Mouse (Mus musculus): ENCODE measurements around the gene Fyn. TPM values are rescaled to one million over a fixed set of nuclear protein-coding genes. Genes with fewer than 3 reads are reported as not detected.

The Fyn gene
- total RNA-seq, 2 experiments from 2014 or later: 6.0 to 9.2 TPM

DNA sequence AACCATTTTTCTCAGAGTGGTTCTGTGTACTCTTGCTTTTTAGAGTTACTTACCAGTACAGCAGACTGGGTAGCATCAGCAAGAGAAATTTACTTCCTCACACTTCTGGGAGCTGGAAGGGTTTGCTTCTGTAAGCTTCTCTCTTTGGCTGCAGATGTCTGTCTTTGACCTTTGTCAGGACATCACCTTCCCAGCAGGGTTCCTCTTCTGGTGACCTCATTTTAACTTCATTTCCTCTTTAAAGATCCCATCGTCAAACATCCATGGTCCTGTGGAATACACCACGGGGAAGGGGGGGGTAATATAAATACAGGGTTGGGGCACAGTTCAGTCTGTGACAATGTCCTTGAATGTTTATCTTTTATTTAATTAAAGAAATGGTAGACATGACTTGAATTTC, 74.5 kb downstream of the Fyn start:
- DNase-seq (ENCODE audit: low spot score): no peak

DNA sequence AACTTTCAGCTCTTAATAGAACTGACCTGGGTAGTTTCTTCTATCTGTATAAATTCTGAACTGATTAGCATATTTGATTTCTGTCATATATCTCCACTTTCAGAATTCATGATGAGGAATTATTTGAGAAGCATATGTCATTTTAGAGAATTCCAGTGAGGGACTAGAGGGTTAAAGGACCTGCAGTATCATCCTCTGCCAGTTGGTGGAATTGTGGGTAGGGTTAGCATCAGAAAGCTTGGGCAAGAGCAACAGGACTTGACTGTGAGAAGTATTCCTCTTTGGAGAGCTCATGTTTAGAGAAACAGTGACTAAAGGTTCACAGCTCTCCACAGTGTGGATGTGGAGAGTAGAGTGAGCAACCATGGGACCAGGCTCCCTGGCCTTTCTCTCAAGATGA, 75.3 kb downstream of the Fyn start:
- no peak for DNase-seq (ENCODE audit: low spot score)

GRCm38 (mm10) chr10:39445870-39446269, 77.2 kb downstream of the Fyn start:
- no peak for DNase-seq (ENCODE audit: low spot score)

DNA sequence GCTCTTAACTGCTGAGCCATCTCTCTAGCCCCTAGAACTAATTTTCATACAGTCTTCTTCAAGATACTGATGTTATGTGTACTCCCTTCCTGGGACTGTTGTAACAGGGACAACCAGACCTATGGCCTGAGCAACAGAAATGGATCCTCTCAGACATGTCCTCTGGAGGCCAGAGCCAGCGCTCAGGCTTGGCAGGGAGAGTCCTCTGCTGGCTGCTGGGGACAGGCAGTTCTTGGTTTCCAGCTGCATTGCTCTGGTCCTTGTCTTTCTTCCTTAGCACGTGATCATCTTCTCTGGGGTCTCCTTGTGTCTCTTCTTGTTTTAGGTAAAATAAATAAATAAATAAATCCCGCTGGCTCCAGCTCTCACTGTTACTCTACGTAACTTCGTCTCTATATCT, 78.1 kb downstream of the Fyn start:
- DNase-seq (ENCODE audit: low spot score): peak; percentile 30

- DNase-seq (ENCODE audit: low spot score): no peak
These were observed 80.5 kb downstream of the Fyn start for GRCm38 (mm10) chr10:39449179-39449578.

GRCm38 (mm10) chr10:39450356-39450755, 81.7 kb downstream of the Fyn start:
- no peak for DNase-seq (ENCODE audit: low spot score)

DNA sequence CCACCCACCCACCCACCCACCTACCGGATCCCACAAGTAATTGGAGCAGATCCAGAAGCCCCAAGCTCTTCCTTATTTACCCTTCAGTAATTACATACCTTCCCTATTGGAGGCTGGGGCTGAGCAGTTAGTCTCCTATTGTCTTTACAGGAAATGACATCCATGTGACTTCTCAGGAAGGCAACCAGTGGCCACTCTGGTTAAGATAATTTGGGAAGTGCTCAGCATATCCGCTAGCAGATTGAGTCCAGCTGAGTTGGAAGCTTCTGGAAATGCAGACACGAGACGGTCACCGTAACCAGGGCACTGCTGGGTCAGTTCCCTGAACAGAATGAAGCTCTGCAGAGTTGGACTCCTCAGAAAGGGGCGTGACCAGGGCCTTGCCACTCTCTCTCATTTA, 82.4 kb downstream of the Fyn start:
- DNase-seq (ENCODE audit: low spot score): no peak

GRCm38 (mm10) chr10:39451918-39452624, 83.4 kb downstream of the Fyn start:
- DNase-seq (ENCODE audit: low spot score): no peak

- DNase-seq (ENCODE audit: low spot score): no peak
These were observed 86.7 kb downstream of the Fyn start for GRCm38 (mm10) chr10:39455344-39455743.

DNA sequence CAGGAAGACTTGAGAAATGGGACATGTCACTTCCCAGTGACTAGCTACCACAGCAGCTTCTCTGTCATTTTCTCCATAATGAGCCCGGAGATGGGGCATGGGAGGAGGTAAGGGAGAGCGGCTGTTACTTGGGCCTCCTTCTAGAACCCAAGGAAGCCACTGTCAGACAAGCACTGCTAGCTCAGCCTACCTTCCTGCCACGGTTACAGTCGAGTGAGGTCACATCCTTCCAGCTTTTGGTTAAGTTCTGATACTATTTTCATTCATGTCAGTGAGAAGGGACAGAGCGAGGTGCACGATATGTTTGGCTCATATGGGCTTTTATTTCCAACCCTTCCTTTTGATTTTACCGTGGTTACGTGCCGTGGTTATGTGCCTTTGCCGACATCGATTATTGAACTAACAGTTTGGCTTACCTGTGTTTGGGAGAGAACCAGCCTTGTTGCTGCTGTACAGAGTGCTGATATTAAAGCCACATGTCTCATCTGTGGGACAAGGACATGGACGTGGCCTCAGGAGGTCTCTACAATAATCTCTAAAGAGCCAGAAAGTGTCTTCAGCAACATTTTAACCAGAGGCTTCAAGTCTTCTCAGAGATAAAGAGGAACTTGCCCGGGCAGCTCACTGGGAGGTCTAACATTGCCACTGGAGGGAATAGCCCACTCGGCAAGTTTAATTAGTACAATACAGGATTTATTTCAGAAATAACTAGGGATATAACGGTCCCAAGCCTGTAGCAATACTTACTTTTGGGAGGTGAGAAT, 87.4 kb downstream of the Fyn start:
- DNase-seq (ENCODE audit: low spot score): no peak

DNA sequence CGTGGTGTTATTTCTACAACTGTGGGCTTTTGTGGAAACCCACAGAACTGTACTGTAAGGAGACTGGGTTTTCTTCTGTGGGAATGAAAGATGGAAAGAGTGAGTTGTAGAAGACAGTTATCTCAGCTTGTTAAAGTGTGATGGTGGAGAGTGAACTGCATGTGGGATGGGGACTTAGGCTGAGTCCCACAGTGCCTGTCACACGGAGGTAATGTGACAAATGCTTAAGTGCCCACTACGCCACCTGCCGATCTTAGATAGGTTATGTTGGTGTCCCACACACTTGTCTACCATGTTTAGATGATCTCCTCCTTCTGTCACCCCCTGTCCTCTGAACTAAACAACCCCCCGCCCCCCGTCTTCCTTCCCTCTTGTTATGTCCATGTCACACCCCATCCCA, 88.1 kb downstream of the Fyn start:
- DNase-seq (ENCODE audit: low spot score): no peak

GRCm38 (mm10) chr10:39457281-39457680, 88.6 kb downstream of the Fyn start:
- no peak for DNase-seq (ENCODE audit: low spot score)

GRCm38 (mm10) chr10:39458766-39459699, 90.4 kb downstream of the Fyn start:
- no peak for DNase-seq (ENCODE audit: low spot score)

DNA sequence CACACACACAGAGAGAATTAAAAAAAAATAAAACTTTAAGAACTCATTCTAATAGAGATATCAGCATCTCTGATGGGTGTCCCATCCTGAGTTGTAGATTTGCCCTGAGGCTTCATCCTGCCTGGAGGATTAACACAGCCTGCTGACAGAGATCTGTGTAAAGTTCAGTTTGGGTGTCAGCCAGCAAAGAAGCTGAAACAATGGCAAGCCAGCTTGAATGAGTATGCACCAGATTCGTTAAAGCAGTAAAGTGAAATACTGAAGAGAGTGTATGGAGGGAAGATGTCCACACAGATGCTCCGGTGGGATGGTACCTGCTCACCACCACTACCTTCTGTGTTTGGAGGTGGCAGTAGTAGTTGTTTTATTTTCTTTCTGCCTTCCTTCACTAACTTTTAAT, 92.0 kb downstream of the Fyn start:
- DNase-seq (ENCODE audit: low spot score): no peak

DNA sequence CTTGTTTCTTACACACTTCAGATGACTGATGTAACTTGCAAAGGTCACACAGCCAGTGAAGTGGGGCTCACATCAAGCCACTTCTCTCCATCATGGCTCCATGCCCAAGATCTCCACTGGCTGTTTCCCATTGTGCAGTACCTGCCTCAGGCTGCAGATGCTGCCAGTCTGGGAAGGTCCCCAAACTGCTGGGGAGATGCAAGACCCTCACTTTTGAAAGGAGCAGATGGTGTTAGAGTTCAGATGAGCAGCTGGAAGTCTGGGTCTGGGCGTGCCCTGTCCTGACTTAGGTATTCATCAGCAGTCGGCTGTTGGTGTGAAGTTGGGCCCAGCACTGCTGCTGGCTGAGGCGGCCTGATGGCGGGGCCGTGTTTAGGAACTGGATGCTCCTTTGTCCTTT, 93.3 kb downstream of the Fyn start:
- DNase-seq (ENCODE audit: low spot score): no peak

DNA sequence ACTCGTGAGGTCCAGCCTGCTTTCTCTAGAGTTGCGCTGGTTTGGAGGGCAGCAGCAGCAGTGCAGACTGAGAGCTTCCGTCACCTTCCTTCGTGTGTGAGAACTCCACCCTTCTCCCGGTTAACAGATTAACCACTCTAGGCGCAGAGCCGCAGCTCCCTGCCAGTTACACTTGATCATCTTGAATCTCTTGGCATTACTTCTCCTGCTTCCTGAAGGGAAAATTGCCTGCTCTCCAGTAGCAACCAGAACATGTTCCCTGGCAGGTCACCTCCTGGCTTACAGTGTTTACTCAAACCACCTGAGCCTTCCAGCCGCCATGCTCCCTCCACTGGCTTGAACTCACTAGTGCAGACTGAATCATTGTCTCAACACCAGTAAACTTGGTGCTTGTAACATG, 94.1 kb downstream of the Fyn start:
- no peak for DNase-seq (ENCODE audit: low spot score)

DNA sequence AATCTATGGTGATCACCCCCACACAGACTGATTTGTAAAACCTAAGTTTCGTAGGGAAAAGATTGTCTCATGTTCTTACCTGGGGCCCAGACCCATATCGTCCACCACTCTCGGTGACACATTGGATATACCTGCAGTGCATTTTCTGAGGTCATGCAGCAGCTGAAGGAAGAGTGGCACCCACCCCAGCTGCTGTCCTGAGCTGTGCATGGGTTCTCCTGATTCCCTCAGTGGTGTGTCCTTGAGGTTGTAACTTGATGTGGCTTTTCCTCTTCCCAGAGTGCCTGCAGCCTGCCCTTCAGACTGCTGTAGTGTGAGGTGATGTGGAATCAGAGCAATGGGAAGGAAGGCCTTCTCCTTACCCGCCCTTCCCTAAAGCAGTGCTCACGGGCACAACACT, 95.7 kb downstream of the Fyn start:
- DNase-seq (ENCODE audit: low spot score): no peak

DNA sequence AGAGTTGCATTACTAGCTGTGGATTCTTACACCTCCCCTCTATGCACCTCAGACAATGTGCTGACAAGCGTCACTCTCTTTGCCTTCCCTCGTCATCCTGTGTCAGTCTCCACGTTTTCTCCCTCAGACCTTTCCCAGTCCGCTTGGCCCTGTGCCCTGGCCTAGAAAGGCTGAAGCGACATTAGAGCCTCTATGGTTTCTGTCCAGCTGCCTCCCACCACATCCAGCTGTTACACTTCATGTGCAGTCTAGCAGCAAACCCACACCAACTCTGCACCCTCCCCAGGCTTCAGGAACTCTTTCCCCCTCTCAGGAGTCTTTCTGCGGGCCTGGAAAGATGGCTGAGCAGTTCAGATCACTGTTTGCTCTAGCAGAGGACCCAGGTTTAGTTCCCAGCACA, 98.7 kb downstream of the Fyn start:
- peak; percentile 52 for DNase-seq (ENCODE audit: low spot score)

- DNase-seq (ENCODE audit: low spot score): no peak
These were observed 99.2 kb downstream of the Fyn start for GRCm38 (mm10) chr10:39467821-39468220.

GRCm38 (mm10) chr10:39468576-39468975, 99.9 kb downstream of the Fyn start:
- no peak for DNase-seq (ENCODE audit: low spot score)

DNA sequence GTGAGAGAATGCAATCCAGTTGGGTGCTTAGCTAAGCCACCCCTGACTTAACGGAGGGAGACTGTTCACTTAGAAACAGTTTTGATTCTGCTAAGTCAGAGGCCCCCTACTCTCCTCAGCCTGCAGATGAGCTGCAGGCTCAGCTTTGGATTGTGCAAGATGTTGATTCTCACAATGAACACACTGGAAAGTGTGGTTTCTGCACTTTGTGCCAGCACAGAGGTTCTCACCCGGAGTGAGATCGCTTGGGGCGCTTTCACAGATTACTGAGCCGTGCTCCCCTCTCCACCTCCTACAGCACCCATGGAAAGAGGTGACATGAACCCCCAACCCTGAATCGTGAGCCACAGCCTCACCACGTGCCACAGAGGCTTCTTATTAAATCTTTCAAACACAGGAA, 100.7 kb downstream of the Fyn start:
- no peak for DNase-seq (ENCODE audit: low spot score)

- DNase-seq (ENCODE audit: low spot score): peak; percentile 58
These were observed 101.7 kb downstream of the Fyn start for GRCm38 (mm10) chr10:39470321-39470720.
